Mouse (Mus musculus): ENCODE measurements around the gene Nppa. TPM values are rescaled to one million over a fixed set of nuclear protein-coding genes. Genes with fewer than 3 reads are reported as not detected.

The Nppa gene
- total and polyA plus RNA-seq, 3 experiments: 1,237 to 4,474 (median 1,820) TPM

DNA sequence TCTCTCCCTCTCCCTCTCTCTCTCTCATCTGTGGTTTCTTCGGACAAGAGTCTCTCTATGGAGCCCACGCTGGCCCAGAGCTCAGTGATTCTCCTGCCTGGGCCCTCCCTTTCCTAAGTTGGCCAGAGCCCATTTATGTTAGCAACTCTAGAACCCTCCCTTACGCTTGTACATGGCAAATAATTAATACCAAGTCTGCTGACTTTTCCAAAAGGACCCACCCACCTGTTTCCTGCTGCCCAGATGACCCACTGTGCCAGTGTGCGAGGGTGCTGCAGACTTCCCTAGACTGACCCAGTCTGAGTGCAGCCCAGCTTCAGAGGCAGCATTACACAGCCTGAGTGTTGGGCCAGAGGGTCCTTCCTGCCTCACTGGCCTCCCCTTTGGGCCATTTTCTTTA lies 11.7 kb downstream of the Nppa start:
- WGBS: 91% methylated on average over 4 of the region's 4 CpGs
- H3K4me3 ChIP-seq: no peak overlapping the region
- no peaks in the 10 kb centered on the region for H3K79me2 ChIP-seq (replicated peaks; ENCODE audit: control insufficient read depth, insufficient read depth, low read length)
- H3K9ac ChIP-seq (ENCODE audit: low read depth, low read length): no peak overlapping the region
- intact Hi-C loops (cut with DNase I): no loop called here
- no peak for DNase-seq
- no peaks in the 10 kb centered on the region for H3K27me3 ChIP-seq (ENCODE audit: control insufficient read depth, insufficient read depth, low read length)
- no peaks in the 10 kb centered on the region for H3K4me1 ChIP-seq (ENCODE audit: control insufficient read depth, insufficient read depth, low read length)
- H3K36me3 ChIP-seq (ENCODE audit: control insufficient read depth, insufficient read depth, low read length): no peaks in the 10 kb centered on the region
- no peak for TF ChIP-seq POLR2A (IDR thresholded peaks at IDR 0.05; ENCODE audit: insufficient read depth, low read depth, low read length)
- no peak for TF ChIP-seq EP300 (IDR thresholded peaks at IDR 0.05; ENCODE audit: insufficient read depth, low read depth, low read length)
- TF ChIP-seq CTCF (IDR thresholded peaks at IDR 0.05): no peak
- no peak overlapping the region for H3K27ac ChIP-seq

DNA sequence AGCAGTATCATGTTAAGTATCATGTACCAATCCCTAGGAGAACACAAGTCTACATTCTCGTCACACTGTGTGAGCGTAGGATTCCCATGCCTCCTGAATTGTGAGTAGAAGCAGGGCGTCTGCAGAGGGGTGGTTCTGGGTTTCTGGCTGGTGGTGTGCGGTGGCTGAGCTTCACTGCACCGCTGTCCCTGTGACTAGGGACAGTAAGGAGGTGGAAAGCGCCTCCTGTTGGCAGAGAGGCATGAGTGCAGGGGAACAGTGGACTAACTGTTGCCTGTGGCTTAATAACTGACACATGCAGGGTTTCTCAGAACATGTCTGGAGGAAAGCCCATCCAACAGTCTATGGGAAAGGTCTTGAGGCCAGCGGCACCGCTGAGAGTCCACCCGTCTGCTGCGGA lies 14.9 kb downstream of the Nppa start:
- WGBS: 87% methylated on average over 10 of the region's 10 CpGs
- Histone ChIP-seq H3K27me3 (ENCODE audit: control insufficient read depth, insufficient read depth, low read length) (no peaks in the 10 kb centered on the region), H3K27ac (no peak overlapping the region), H3K4me1 (ENCODE audit: control insufficient read depth, insufficient read depth, low read length) (no peaks in the 10 kb centered on the region), H3K4me3 (no peak overlapping the region), H3K9ac (ENCODE audit: low read depth, low read length) (no peak overlapping the region), H3K79me2 (replicated peaks; ENCODE audit: control insufficient read depth, insufficient read depth, low read length) (no peaks in the 10 kb centered on the region), H3K36me3 (ENCODE audit: control insufficient read depth, insufficient read depth, low read length) (no peaks in the 10 kb centered on the region)
- TF ChIP-seq CTCF (IDR thresholded peaks at IDR 0.05) (peak; percentile 63), EP300 (IDR thresholded peaks at IDR 0.05; ENCODE audit: insufficient read depth, low read depth, low read length) (no peak)
- intact Hi-C loops (cut with DNase I): no loop called here
- DNase-seq: no peak

DNA sequence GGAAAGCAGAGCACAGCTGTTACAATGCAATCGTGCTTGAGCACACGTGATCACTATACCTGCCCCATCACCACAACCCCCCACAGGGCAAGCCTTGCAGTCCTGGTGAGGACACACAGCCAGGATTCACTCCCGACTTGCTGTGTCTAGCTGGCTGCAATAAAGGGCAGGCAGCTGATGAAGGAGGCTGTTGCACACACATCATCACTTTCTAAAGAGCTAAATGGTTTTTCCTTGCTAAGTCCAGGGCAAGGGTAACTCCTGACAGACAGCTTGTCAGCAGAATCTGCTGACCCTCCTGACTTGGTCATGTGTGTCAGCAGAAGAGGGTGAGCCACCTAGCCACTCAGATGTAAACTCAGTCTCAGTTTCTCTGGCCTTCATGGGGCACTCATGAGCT lies 16.5 kb downstream of the Nppa start:
- no peaks in the 10 kb centered on the region for H3K4me1 ChIP-seq (ENCODE audit: control insufficient read depth, insufficient read depth, low read length)
- no peak overlapping the region for H3K9ac ChIP-seq (ENCODE audit: low read depth, low read length)
- H3K27ac ChIP-seq: no peak overlapping the region
- H3K36me3 ChIP-seq (ENCODE audit: control insufficient read depth, insufficient read depth, low read length): no peaks in the 10 kb centered on the region
- no peak for TF ChIP-seq EP300 (IDR thresholded peaks at IDR 0.05; ENCODE audit: insufficient read depth, low read depth, low read length)
- no peak for TF ChIP-seq CTCF (IDR thresholded peaks at IDR 0.05)
- WGBS: 75% methylated on average over 3 of the region's 3 CpGs
- H3K79me2 ChIP-seq (replicated peaks; ENCODE audit: control insufficient read depth, insufficient read depth, low read length): no peaks in the 10 kb centered on the region
- DNase-seq: no peak
- H3K27me3 ChIP-seq (ENCODE audit: control insufficient read depth, insufficient read depth, low read length): no peaks in the 10 kb centered on the region
- no peak overlapping the region for H3K4me3 ChIP-seq
- intact Hi-C loops (cut with DNase I): no loop called here

DNA sequence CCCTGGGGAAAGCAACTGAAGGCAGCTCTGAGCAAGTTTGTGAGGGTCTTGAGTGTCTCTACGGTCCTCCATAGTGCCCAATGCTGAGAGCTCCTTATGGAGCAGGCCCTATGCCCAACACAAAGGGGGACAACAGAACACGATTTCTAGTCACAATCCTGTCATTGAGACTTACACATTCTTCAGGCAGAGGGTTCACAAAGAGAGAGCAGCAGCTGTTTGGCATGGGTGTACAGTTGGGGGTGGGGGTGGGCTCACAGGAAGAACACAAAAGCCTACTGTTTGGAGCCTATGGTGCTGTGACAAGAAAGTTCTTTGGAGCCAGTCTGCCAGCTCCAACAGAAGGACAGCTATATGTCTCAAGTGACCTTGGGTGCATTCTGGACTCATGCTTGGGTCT lies 17.9 kb downstream of the Nppa start:
- WGBS: 69% methylated on average over 2 of the region's 2 CpGs
- no peak for TF ChIP-seq EP300 (IDR thresholded peaks at IDR 0.05; ENCODE audit: insufficient read depth, low read depth, low read length)
- TF ChIP-seq CTCF (IDR thresholded peaks at IDR 0.05): no peak
- no peak for TF ChIP-seq POLR2A (IDR thresholded peaks at IDR 0.05; ENCODE audit: insufficient read depth, low read depth, low read length)
- intact Hi-C loops (cut with DNase I): no loop called here

DNA sequence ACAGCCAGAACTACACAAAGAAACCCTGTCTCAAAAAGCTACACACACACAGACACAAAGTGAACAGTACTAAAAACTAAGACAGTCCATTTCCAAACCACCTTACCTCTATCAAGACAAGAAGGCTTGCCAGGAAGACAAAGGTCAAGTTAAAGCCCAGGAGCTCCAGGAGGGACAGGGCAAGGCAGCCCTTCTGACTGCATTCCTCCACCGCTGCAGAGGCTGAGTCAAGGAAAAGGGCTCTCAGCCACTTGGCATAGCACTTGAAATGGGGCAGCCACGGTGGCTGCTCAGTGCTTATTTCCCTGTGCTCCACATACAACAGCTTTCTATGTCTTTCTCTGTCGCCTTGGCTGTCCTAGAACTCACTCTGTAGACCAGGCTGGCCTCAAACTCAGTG lies 23.5 kb downstream of the Nppa start:
- Histone ChIP-seq H3K27me3 (ENCODE audit: control insufficient read depth, insufficient read depth, low read length) (no peaks in the 10 kb centered on the region), H3K4me1 (ENCODE audit: control insufficient read depth, insufficient read depth, low read length) (no peaks in the 10 kb centered on the region), H3K27ac (no peak overlapping the region), H3K4me3 (no peak overlapping the region), H3K9ac (ENCODE audit: low read depth, low read length) (no peak overlapping the region), H3K79me2 (replicated peaks; ENCODE audit: control insufficient read depth, insufficient read depth, low read length) (no peaks in the 10 kb centered on the region), H3K36me3 (ENCODE audit: control insufficient read depth, insufficient read depth, low read length) (no peaks in the 10 kb centered on the region)
- DNase-seq: no peak
- intact Hi-C loops (cut with DNase I): no loop called here
- TF ChIP-seq EP300 (IDR thresholded peaks at IDR 0.05; ENCODE audit: insufficient read depth, low read depth, low read length) (no peak), POLR2A (IDR thresholded peaks at IDR 0.05; ENCODE audit: insufficient read depth, low read depth, low read length) (no peak), CTCF (IDR thresholded peaks at IDR 0.05) (no peak)
- 85% methylated on average over 3 of the region's 3 CpGs for WGBS

More for the DNA sequence above, 17.9 kb downstream of the Nppa start:
- Histone ChIP-seq H3K79me2 (replicated peaks; ENCODE audit: control insufficient read depth, insufficient read depth, low read length) (no peaks in the 10 kb centered on the region), H3K36me3 (ENCODE audit: control insufficient read depth, insufficient read depth, low read length) (no peaks in the 10 kb centered on the region), H3K27me3 (ENCODE audit: control insufficient read depth, insufficient read depth, low read length) (no peaks in the 10 kb centered on the region), H3K27ac (no peak overlapping the region), H3K4me1 (ENCODE audit: control insufficient read depth, insufficient read depth, low read length) (no peaks in the 10 kb centered on the region), H3K9ac (ENCODE audit: low read depth, low read length) (no peak overlapping the region), H3K4me3 (no peak overlapping the region)
- no peak for DNase-seq

DNA sequence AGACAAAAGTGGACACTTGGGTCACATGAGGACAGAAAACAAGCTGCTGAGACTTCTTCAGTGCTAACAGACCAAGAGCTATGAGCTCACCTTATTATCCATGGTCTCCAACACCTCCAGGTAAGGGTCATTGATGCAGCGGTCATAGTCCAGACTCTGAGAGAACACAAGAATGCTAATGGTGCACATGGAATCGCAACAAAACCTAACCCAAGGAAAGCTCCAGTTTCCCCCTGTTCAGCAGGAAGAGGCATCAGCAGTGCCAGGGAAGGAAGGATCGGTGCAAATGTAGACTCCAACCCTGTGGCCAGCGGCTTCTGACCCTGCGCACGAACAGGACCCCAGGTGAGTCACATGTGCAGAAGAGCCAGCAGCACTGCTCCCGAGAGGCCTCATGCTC lies 28.8 kb downstream of the Nppa start:
- Histone ChIP-seq H3K9ac (ENCODE audit: low read depth, low read length) (no peak overlapping the region), H3K4me3 (no peak overlapping the region), H3K79me2 (replicated peaks; ENCODE audit: control insufficient read depth, insufficient read depth, low read length) (0 out of 2 replicates have a peak, but pooled peaks cover 2% of the 10 kb centered on the region), H3K27ac (no peak overlapping the region), H3K36me3 (ENCODE audit: control insufficient read depth, insufficient read depth, low read length) (no peaks in the 10 kb centered on the region), H3K27me3 (ENCODE audit: control insufficient read depth, insufficient read depth, low read length) (no peaks in the 10 kb centered on the region), H3K4me1 (ENCODE audit: control insufficient read depth, insufficient read depth, low read length) (no peaks in the 10 kb centered on the region)
- TF ChIP-seq EP300 (IDR thresholded peaks at IDR 0.05; ENCODE audit: insufficient read depth, low read depth, low read length): no peak
- no peak for TF ChIP-seq CTCF (IDR thresholded peaks at IDR 0.05)
- no peak for TF ChIP-seq POLR2A (IDR thresholded peaks at IDR 0.05; ENCODE audit: insufficient read depth, low read depth, low read length)
- DNase-seq: no peak
- WGBS: 91% methylated on average over 7 of the region's 7 CpGs
- intact Hi-C loops (cut with DNase I): no loop called here
